Mouse (Mus musculus) midbrain, embryonic 10.5 days (tissue): ENCODE measurements around the gene Sec14l2. TPM values are rescaled to one million over a fixed set of nuclear protein-coding genes. Genes with fewer than 3 reads are reported as not detected.
A peak's percentile ranks its signal among the peaks of the same experiment; 100 is the strongest.
"Not testable (repeated sequence)": the region's sequence is repeated elsewhere in the genome, so short reads cannot be mapped to it uniquely, and the experiment has no call there.

Source experiments
- DNase-seq: peaks from one replicate; pipeline ENCODE4 v3.0.0-alpha.2; 2017; ENCODE audit warnings: low spot score
- H3K27ac ChIP-seq: fragments of 300-500 bp; sonication (generic); replicated peaks from 2 replicates; pipeline ENCODE4 v1.5.1; 2016; ENCODE audit warnings: mild to moderate bottlenecking
- H3K27me3 ChIP-seq: fragments of 300-500 bp; sonication (generic); 2 replicates; pipeline ENCODE4 v1.6.1; 2016; ENCODE audit warnings: low read depth, mild to moderate bottlenecking; ENCODE audit not compliant: poor library complexity, severe bottlenecking
- H3K36me3 ChIP-seq: fragments of 300-500 bp; sonication (generic); 2 replicates; pipeline ENCODE4 v1.6.1; 2016; ENCODE audit warnings: mild to moderate bottlenecking, moderate library complexity
- H3K4me1 ChIP-seq: fragments of 300-500 bp; sonication (generic); 2 replicates; pipeline ENCODE4 v1.6.1; 2016
- H3K4me3 ChIP-seq: fragments of 300-500 bp; sonication (generic); 2 replicates; pipeline ENCODE4 v1.5.1; 2016; ENCODE audit warnings: mild to moderate bottlenecking, moderate library complexity
- H3K9me3 ChIP-seq: fragments of 300-500 bp; sonication (generic); replicated peaks from 2 replicates; pipeline ENCODE4 v1.6.1; 2016; ENCODE audit warnings: mild to moderate bottlenecking
- WGBS: fragments of 180-500 bp; shearing (Covaris S2); methylation state at CpG from one replicate; pipeline ENCODE4 v1.1.7; 2016; 5-methylcytosine and 5-hydroxymethylcytosine counted together
- polyA plus RNA-seq: library from polyadenylated mRNA; unstranded; fragments of >200 nt; fragmentation: Nextera tagmentation; extraction: Ambion mirVana; gene quantifications from 2 replicates; pipeline ENCODE4 v1.2.1, GENCODE M21; 2016

The Sec14l2 gene
- polyA plus RNA-seq, 1 experiment from 2014 or later, result 2.9 TPM

DNA sequence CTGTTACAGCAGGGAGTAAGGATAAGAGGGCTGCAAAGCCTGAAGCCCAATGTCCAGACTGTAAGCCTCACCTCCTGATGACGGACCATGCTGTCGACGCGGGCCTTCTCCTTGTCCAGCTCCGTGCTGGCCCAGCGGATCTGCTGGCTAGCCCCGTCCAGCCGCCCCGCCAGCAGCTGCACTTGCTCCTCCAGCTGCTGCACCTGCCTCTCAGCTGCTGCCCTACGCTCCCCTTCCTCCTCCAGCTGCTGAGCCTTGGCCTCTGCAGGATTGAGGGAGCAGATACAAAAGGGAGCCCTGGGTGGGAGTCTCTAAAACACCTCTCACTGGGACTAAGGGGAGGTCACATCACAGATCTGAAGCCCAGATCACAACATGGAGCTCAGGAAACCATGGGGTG lies 23.9 kb upstream of the Sec14l2 start:
- DNase-seq, result no peak
- H3K4me1 ChIP-seq, result peaks cover 9% of the 10 kb centered on the region
- WGBS, result 84% methylated on average over 10 of the region's 10 CpGs
- H3K27ac ChIP-seq, result 0 out of 2 replicates have a peak overlapping the region, but pooled peaks have one; percentile 55
- H3K36me3 ChIP-seq, result peaks cover 42% of the 10 kb centered on the region
- no peak overlapping the region for H3K4me3 ChIP-seq
- H3K9me3 ChIP-seq, result no peaks in the 10 kb centered on the region
- H3K27me3 ChIP-seq, result no peaks in the 10 kb centered on the region

DNA sequence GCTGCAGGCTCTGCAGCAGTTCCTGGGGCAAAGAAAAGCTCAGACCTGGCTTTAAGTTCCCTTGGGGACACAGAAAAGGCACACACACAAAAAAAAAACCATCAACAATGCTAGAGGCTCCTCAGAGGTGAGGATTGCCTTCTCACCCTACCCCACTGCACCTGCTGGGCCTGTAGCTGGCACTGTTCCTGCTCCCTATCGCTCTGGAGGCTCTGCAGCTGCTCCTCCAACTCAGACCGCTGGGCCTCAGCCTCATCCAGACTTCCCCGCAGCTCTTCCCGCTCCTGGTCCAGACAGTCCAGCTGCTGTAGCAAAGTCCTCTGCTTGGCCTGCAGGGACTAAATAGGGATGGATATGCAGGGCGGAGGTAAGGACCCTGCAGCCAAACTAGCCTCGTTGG lies 23.2 kb upstream of the Sec14l2 start:
- DNase-seq, result no peak
- H3K4me1 ChIP-seq, result peaks cover 9% of the 10 kb centered on the region
- H3K9me3 ChIP-seq, result no peaks in the 10 kb centered on the region
- H3K27me3 ChIP-seq, result no peaks in the 10 kb centered on the region
- H3K36me3 ChIP-seq, result peaks cover 49% of the 10 kb centered on the region
- WGBS, result 81% methylated on average over 6 of the region's 6 CpGs
- 0 out of 2 replicates have a peak overlapping the region, but pooled peaks have one; percentile 9 for H3K27ac ChIP-seq
- H3K4me3 ChIP-seq, result no peak overlapping the region

DNA sequence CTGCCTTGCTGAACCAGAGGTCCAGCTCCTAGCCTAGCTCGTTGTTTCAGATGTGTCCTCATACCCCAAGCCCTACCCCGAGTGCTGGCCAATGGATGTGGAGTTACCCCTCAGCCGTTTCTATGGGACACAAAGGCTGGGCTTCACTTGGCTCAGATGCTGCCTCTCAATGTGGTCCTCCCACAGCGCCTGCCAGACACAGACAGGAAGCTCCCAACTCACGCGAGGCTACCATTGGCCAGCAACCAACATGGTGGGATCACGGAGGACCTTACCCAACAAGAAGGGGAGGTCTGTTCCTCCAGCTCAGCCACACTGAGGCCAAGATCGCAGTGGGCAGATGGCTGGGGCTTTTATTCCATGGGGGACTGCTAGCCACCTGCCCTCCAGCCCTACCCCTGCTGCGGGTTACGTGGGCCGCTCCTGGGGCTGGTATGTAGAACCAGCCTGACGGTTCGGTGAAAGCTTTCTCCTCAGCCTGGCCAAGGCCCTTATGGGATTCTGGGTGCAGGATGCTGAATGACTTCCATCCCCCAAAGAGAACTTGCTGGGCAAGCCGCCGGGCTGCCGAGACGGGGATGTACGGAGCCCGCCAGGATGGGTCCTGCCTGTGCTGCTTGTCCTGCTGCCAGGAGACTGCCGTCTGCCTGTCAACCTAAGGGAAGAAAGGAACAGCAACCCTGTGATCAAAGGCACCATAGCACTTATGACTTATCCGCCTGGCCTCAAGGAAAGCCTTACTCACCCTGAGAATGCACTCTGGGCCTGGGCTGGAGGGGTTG lies 20.3 kb upstream of the Sec14l2 start:
- Histone ChIP-seq H3K27ac (no peak overlapping the region), H3K4me3 (no peak overlapping the region), H3K36me3 (peaks cover 68% of the 10 kb centered on the region), H3K9me3 (no peaks in the 10 kb centered on the region), H3K4me1 (peaks cover 9% of the 10 kb centered on the region), H3K27me3 (no peaks in the 10 kb centered on the region)
- 92% methylated on average over 21 of the region's 21 CpGs for WGBS
- no peak for DNase-seq

DNA sequence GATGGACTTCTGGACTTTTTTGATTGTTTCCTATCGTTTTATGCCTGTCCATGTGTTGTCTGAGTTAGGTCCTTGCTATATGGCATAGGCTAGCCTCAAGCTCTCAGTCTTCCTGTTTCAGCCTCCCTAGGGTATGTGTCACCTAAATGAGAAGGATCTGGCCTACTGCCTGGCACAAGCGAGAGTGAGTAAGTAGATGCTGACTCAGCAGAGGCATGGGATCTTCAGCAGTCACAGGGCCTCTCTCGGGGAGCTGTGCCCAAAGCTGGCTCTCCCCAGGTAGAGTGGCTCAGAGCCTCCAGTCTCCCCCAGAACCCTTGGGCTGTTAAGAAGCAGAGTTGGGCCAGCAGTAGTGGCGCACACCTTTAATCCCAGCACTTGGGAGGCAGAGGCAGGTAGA lies 19.1 kb upstream of the Sec14l2 start:
- peaks cover 76% of the 10 kb centered on the region for H3K36me3 ChIP-seq
- H3K4me3 ChIP-seq, result no peak overlapping the region
- H3K27ac ChIP-seq, result no peak overlapping the region
- H3K4me1 ChIP-seq, result peaks cover 3% of the 10 kb centered on the region; the same call in 1 of the 2 replicates
- WGBS, result 86% methylated on average over 4 of the region's 4 CpGs
- DNase-seq, result no peak
- no peaks in the 10 kb centered on the region for H3K27me3 ChIP-seq
- no peaks in the 10 kb centered on the region for H3K9me3 ChIP-seq

DNA sequence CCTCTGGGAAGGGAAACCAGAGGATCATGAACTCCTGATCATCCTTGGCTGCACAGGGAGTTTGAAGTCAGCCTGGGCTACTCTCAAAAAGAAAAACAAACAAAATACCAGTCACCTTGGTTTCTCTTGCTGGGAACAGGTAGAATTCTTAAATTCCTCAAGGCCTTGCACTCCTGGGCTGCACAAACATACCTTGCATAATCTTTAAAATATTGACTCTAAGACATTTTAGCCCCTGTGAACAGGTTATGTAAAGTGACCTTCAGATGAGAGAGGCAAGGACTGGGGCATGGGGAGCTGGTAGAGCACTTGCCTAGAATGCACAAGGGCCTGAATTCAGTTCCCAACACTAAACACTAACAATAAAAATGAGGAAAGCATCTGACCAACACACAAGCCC lies 18.3 kb upstream of the Sec14l2 start:
- no peaks in the 10 kb centered on the region for H3K9me3 ChIP-seq
- no peak for DNase-seq
- no peak overlapping the region for H3K4me3 ChIP-seq
- H3K4me1 ChIP-seq, result peaks cover 7% of the 10 kb centered on the region
- H3K36me3 ChIP-seq, result peaks cover 80% of the 10 kb centered on the region
- H3K27me3 ChIP-seq, result no peaks in the 10 kb centered on the region
- H3K27ac ChIP-seq, result no peak overlapping the region

DNA sequence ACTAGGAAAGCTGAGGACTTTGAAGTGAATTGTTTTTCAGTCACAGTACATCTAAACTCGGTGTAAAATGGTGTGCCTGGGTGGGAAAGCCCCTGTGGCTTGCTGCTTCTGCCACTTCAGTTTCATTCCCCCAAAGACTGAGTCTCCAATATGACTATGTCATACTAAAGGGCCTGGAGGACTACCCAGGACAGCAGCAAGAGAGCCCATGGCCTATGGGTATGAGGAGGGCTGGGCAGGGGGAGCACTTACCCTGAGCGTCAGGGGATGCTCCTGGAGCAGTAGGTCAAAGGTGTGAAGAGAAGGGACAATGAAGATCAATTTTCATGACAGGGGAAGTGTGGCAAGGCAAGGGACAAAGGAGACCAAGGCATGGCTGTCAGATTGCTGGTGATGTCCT lies 15.7 kb upstream of the Sec14l2 start:
- H3K4me1 ChIP-seq, result peaks cover 21% of the 10 kb centered on the region
- no peaks in the 10 kb centered on the region for H3K27me3 ChIP-seq
- WGBS, result 76% methylated on average over 2 of the region's 2 CpGs
- no peak overlapping the region for H3K4me3 ChIP-seq
- peaks cover 70% of the 10 kb centered on the region for H3K36me3 ChIP-seq
- H3K27ac ChIP-seq, result no peak overlapping the region
- DNase-seq, result no peak
- no peaks in the 10 kb centered on the region for H3K9me3 ChIP-seq

DNA sequence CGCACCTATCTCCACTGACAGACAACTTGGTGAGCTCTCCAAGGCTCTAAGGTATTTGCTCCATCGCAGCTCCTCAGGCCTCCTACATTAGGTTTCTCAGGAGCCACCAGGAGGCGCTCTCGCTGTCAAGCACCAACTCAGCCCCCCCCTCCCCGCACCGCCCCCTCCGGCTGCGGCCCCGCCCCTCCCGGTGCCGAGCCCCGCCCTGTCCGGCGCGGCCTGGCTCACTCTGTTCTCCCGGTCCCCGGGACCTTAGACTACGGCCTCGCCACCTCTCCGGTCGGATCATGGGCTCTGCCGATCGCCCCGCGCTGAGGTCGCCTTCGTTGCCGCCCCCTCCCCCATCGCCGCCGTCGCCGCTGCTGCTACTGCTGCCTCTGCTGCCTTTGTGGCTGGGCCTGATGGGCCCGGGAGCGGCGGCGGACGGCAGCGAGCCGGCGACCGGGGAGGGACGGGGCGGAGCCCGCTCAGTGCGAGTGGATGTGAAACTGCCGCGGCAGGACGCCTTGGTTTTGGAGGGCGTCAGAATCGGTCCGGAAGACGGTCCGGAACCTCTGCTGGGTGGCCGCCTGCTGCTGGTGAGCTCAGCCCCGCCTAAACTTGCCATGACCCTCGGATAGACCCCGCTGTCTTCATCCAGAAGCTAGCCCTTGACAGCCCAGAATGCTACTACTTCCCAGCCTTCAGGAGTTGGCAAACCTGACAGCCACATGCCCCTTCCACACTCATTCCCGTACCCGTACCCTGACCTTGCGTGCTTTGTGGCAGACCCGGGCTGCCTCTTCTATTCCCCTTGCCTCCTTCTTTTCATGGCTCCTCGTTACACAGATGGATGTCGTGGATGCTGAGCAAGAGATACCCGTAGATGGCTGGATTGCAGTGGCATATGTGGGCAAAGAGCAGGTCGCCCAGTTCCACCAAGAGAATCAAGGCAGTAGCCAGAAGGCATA lies 12.0 kb upstream of the Sec14l2 start, which contains the start of gene Rnf215:
Gene Rnf215, plus strand, starts transcription at position 217 of the 950 bp plus-strand sequence.
- Histone ChIP-seq H3K9me3 (peaks cover 5% of the 10 kb centered on the region; the same call in 1 of the 2 replicates), H3K27me3 (no peaks in the 10 kb centered on the region), H3K27ac (peak within 1 kb of the TSS; percentile 94), H3K4me3 (peak within 1 kb of the TSS; percentile 83), H3K4me1 (peaks cover 27% of the 10 kb centered on the region), H3K36me3 (peaks cover 33% of the 10 kb centered on the region)
- peak; percentile 92 for DNase-seq
- 3% methylated on average over 62 of the region's 66 CpGs for WGBS

DNA sequence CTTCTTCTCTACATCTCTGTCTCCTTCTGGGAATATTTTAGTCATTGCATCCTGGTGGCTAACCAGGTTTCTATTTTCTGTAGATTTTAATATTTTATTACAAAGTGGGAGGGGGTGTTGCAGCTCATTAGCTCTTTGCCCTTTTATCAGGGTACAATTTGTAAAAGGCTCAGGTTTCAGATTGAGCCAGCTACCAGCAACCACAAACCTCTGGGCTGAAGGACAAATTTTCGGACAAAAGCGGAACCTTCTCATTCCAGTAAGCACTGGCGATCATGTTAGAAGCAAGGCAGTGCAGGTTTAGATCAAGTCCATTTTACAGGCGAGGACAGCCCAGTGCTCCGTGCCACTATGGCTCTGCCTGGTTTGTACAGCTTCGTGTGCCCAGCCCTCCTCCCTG lies 11.2 kb upstream of the Sec14l2 start:
- peaks cover 24% of the 10 kb centered on the region for H3K36me3 ChIP-seq
- H3K27ac ChIP-seq, result no peak overlapping the region
- no peak for DNase-seq
- H3K27me3 ChIP-seq, result no peaks in the 10 kb centered on the region
- peaks cover 27% of the 10 kb centered on the region for H3K4me1 ChIP-seq
- peak overlapping the region; percentile 83; the same call in 1 of the 2 replicates for H3K4me3 ChIP-seq
- peaks cover 5% of the 10 kb centered on the region; the same call in 1 of the 2 replicates for H3K9me3 ChIP-seq
- 63% methylated on average over 6 of the region's 6 CpGs for WGBS

DNA sequence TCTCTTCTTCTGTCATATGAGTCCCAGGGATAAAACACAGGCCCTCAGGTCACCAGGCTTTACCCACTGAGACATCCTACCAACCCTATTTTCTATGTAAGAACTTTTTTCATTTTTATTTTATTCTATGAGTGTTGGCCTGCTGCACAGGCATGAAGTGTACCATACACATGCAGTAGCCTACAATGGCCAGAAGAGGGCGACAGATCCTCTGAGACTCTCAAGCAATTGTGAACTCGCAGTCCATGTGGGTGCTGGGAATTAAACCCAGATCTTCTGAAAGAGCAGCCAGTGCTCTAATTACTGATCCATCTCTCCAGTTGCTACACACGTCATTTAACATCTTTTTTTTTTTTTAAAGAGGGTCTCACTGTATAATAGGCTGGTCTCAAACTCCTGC lies 10.2 kb upstream of the Sec14l2 start:
- Histone ChIP-seq H3K36me3 (peaks cover 15% of the 10 kb centered on the region), H3K4me1 (peaks cover 27% of the 10 kb centered on the region), H3K4me3 (no peak overlapping the region), H3K27me3 (no peaks in the 10 kb centered on the region), H3K27ac (no peak overlapping the region), H3K9me3 (peaks cover 5% of the 10 kb centered on the region; the same call in 1 of the 2 replicates)
- 49% methylated on average over 3 of the region's 3 CpGs for WGBS
- no peak for DNase-seq

DNA sequence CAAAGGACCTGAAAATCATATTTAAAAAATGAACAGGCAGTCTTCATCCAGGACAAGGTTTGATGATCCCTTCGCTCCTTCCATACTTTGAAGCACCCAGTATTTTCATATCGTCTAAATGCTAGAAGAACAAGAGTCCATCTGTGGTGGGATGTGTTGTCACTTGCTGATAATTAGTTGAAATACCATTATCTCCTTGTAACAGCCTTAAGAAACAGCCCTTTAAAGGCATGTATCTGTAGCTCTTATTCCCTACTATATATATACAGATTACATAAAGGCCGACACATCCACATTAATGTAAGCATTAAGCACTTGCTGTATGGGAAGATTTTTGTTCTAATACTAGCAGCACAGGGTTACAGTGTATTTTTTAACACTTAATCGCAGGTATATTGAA lies 5.2 kb upstream of the Sec14l2 start:
- H3K36me3 ChIP-seq, DNase-seq, H3K9me3 ChIP-seq, H3K27ac ChIP-seq, H3K4me3 ChIP-seq, H3K4me1 ChIP-seq, H3K27me3 ChIP-seq: not testable (repeated sequence)
- 92% methylated on average over 4 of the region's 4 CpGs for WGBS

DNA sequence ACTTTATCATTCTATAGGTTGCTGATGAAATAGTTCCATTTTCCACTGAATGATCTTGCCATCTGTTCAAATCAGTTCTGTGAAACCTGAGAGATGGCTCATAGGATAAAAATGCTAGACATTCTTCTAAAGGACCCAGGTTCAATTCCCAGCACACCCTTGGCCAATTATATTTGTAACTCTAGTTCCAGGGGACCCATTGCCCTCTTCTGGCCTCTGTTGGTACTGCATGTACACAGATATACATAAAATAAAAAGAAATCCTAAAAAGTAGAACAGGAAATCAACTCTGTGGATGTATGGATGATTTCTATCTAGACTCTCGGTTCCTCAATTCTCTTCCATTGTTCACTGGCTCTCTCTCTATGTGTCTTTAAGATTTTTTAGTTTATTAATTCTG lies 3.8 kb upstream of the Sec14l2 start:
- Histone ChIP-seq H3K36me3 (no peaks in the 10 kb centered on the region), H3K27me3 (no peaks in the 10 kb centered on the region), H3K9me3 (peaks cover 2% of the 10 kb centered on the region; the same call in 1 of the 2 replicates), H3K4me3 (no peak overlapping the region), H3K4me1 (peaks cover 10% of the 10 kb centered on the region), H3K27ac (no peak overlapping the region)
- DNase-seq, result no peak
- WGBS, result 90% methylated on average over 1 of the region's 1 CpGs

DNA sequence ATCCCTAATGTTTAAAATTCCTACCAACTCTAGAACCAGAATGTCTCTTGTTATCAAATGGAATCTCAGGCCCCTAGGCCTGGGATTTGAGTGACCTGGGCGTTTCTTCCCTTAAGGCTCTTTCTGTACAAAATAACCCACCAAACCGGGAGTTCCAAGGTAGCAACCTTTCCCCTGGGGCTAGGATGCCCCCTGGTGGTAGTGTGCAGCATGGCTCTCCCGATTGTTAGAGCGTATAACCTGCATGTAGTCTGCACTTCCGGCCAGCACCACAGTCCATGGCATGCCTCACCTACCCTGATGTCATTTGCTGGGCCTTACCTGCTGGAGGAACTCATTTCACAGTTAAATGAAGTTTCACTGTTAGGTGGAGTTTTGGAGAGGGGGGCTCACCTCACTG lies 707 bp upstream of the Sec14l2 start:
- no peak for DNase-seq
- Histone ChIP-seq H3K4me3 (no peak overlapping the region), H3K4me1 (peaks cover 5% of the 10 kb centered on the region), H3K9me3 (peaks cover 2% of the 10 kb centered on the region; the same call in 1 of the 2 replicates), H3K27ac (no peak overlapping the region), H3K36me3 (no peaks in the 10 kb centered on the region), H3K27me3 (peaks cover 24% of the 10 kb centered on the region)
- 69% methylated on average over 5 of the region's 5 CpGs for WGBS
